Comparison of ENCODE assay signal across 24 mouse cellular contexts in genomic region chr14:46569273-46569672, GRCm38 (mm10).
DNase-seq lines count a peak whose midpoint lies in the region; ATAC-seq lines count a peak whose summit lies in the region.
"Had no signal": no experiment of that assay in that cellular context is flagged by ENCODE, and none has a peak within 500 bp of the region (broad histone marks: within the 10 kb centered on the region; RNA-seq: fewer than 3 reads in every experiment).

No protein-coding gene starts in this region.

- peaks cover 11% of the 10 kb centered on the region; the same call in 1 of the 2 replicates for H3K4me1 ChIP-seq in embryonic facial prominence, embryonic 14.5 days (ENCODE audit: control insufficient read depth, insufficient read depth, low read length)
- H3K4me1 ChIP-seq: forebrain, embryonic 15.5 days; hindbrain, embryonic 12.5 days; neural tube, embryonic 15.5 days had no signal

- 45% methylated on average over 8 of the region's 8 CpGs for WGBS in embryonic facial prominence, embryonic 14.5 days

- intact Hi-C loops in heart, postnatal 36 days (cut with DNase I) = loop anchor here (2.0 to 10.0 kb wide), 3 partner anchors 133 to 694 kb away; no protein-coding TSS in a partner anchor

- no peak overlapping the region for H3K9ac ChIP-seq in embryonic facial prominence, embryonic 14.5 days (ENCODE audit: low read depth, low read length)
- H3K9ac ChIP-seq: forebrain, embryonic 15.5 days; hindbrain, embryonic 12.5 days; neural tube, embryonic 15.5 days had no signal

- peak; percentile 59 for DNase-seq in heart, adult 11 months
- no peak for DNase-seq in heart, postnatal 36 days
- peak; percentile 34 for DNase-seq in kidney, postnatal 10 days
- no peak for DNase-seq in kidney, adult 11 months
- DNase-seq in ES-CJ7 (ENCODE audit: low read depth, low spot score) = peak; percentile 35
- peak; percentile 57 for DNase-seq in embryonic facial prominence, embryonic 14.5 days (ENCODE audit: low spot score)
- no peak for DNase-seq in cerebellum, postnatal 14 days
- DNase-seq in thymus, postnatal 0 days (ENCODE audit: low spot score) = no peak
- DNase-seq: adrenal gland, adult 2 months; cerebellum, adult 18-20 months; cerebellum, postnatal 36 days; embryo, embryonic 11 days; gastrocnemius, postnatal 10 days; heart, adult 2 months; left cerebral cortex, postnatal 4 days; right cerebral cortex, adult 18-20 months; thymus, adult 18-20 months had no signal

- H3K36me3 ChIP-seq in embryonic facial prominence, embryonic 14.5 days (ENCODE audit: control insufficient read depth, insufficient read depth, low read length) = no peaks in the 10 kb centered on the region
- H3K36me3 ChIP-seq: forebrain, embryonic 15.5 days; hindbrain, embryonic 12.5 days; neural tube, embryonic 15.5 days had no signal

- H3K27me3 ChIP-seq in embryonic facial prominence, embryonic 14.5 days (replicated peaks; ENCODE audit: control insufficient read depth, insufficient read depth, low read length) = no peaks in the 10 kb centered on the region
- H3K27me3 ChIP-seq: forebrain, embryonic 15.5 days; hindbrain, embryonic 12.5 days; neural tube, embryonic 15.5 days had no signal

- no peak for ATAC-seq in embryonic facial prominence, embryonic 14.5 days (ENCODE audit: low read depth)
- ATAC-seq: CD4-positive, CD25-positive, alpha-beta regulatory T cell, adult 4 months; forebrain, embryonic 15.5 days; intestine, postnatal 0 days had no signal

- H3K27ac ChIP-seq in embryonic facial prominence, embryonic 14.5 days (replicated peaks; ENCODE audit: low read depth, low read length) = no peak overlapping the region
- H3K27ac ChIP-seq: forebrain, embryonic 15.5 days; heart, adult 2 months; hindbrain, embryonic 12.5 days; left cerebral cortex, adult 2 months; neural tube, embryonic 15.5 days had no signal

- no peak overlapping the region for H3K4me2 ChIP-seq in embryonic facial prominence, embryonic 14.5 days (ENCODE audit: low read depth, low read length)
- H3K4me2 ChIP-seq: forebrain, embryonic 15.5 days; hindbrain, embryonic 12.5 days; midbrain, embryonic 11.5 days; neural tube, embryonic 15.5 days had no signal

- H3K4me3 ChIP-seq in embryonic facial prominence, embryonic 14.5 days (ENCODE audit: low read depth, low read length) = no peak overlapping the region
- H3K4me3 ChIP-seq: forebrain, embryonic 15.5 days; heart, adult 2 months; hindbrain, embryonic 12.5 days; left cerebral cortex, adult 2 months; neural tube, embryonic 15.5 days had no signal

- no peaks in the 10 kb centered on the region for H3K9me3 ChIP-seq in embryonic facial prominence, embryonic 14.5 days (ENCODE audit: control insufficient read depth, low read length)
- H3K9me3 ChIP-seq: forebrain, embryonic 15.5 days; hindbrain, embryonic 12.5 days; neural tube, embryonic 15.5 days had no signal

Comparison
In these comparisons a context has a peak if more than half of its experiments do, and no peak if none do; other contexts are left out.
1. DNase-seq: peak in heart, adult 11 months (single experiment), kidney, postnatal 10 days (single experiment), ES-CJ7 (single experiment) and embryonic facial prominence, embryonic 14.5 days (single experiment); none in heart, postnatal 36 days (0 of 2), kidney, adult 11 months (single experiment), cerebellum, postnatal 14 days (0 of 2) and thymus, postnatal 0 days (single experiment).